ENCODE assay signal across 8 mouse cellular contexts in genomic region chr3:30601610-30602064, GRCm38 (mm10). TPM values are rescaled to one million over a fixed set of nuclear protein-coding genes. Genes with fewer than 3 reads are reported as not detected.
DNase-seq lines count a peak whose midpoint lies in the region; ATAC-seq and TF ChIP-seq lines count a peak whose summit lies in the region.

No protein-coding gene starts in this region.

- TF ChIP-seq CTCF in lung, embryonic 14.5 days (IDR thresholded peaks at IDR 0.05; ENCODE audit: low read depth): no peak
- TF ChIP-seq CTCF in intestine, postnatal 0 days (IDR thresholded peaks at IDR 0.05; ENCODE audit: low read depth): no peak

- H3K27ac ChIP-seq in lung, embryonic 14.5 days (ENCODE audit: low read depth): peak overlapping the region; percentile 96
- peak overlapping the region; percentile 98 for H3K27ac ChIP-seq in embryonic facial prominence, embryonic 15.5 days (replicated peaks)
- H3K27ac ChIP-seq in intestine, postnatal 0 days (ENCODE audit: low read depth, low read length): peak overlapping the region; percentile 98
- peak overlapping the region; percentile 91 for H3K27ac ChIP-seq in neural tube, embryonic 14.5 days (ENCODE audit: low read depth, low read length)

- peak overlapping the region; percentile 85; the same call in 1 of the 2 replicates for H3K9ac ChIP-seq in lung, embryonic 14.5 days
- peak overlapping the region; percentile 77 for H3K9ac ChIP-seq in embryonic facial prominence, embryonic 15.5 days
- H3K9ac ChIP-seq in intestine, postnatal 0 days (ENCODE audit: low read depth, low read length): peak overlapping the region; percentile 87
- H3K9ac ChIP-seq in neural tube, embryonic 14.5 days (replicated peaks; ENCODE audit: low read depth, low read length): peak overlapping the region; percentile 74

- peaks cover 21% of the 10 kb centered on the region for H3K36me3 ChIP-seq in lung, embryonic 14.5 days (ENCODE audit: insufficient read depth)
- H3K36me3 ChIP-seq in embryonic facial prominence, embryonic 15.5 days: peaks cover 14% of the 10 kb centered on the region; the same call in 1 of the 2 replicates
- H3K36me3 ChIP-seq in intestine, postnatal 0 days (ENCODE audit: control insufficient read depth, insufficient read depth): peaks cover 9% of the 10 kb centered on the region
- no peaks in the 10 kb centered on the region for H3K36me3 ChIP-seq in neural tube, embryonic 14.5 days (ENCODE audit: control insufficient read depth, insufficient read depth, low read length)

- peak overlapping the region; percentile 90 for H3K4me2 ChIP-seq in lung, embryonic 14.5 days
- peak overlapping the region; percentile 62 for H3K4me2 ChIP-seq in embryonic facial prominence, embryonic 15.5 days (replicated peaks)
- peak overlapping the region; percentile 82 for H3K4me2 ChIP-seq in intestine, postnatal 0 days (replicated peaks; ENCODE audit: low read depth)
- H3K4me2 ChIP-seq in neural tube, embryonic 14.5 days (ENCODE audit: low read depth, low read length): peak overlapping the region; percentile 73

- peaks cover 5% of the 10 kb centered on the region for H3K4me1 ChIP-seq in lung, embryonic 14.5 days (ENCODE audit: insufficient read depth)
- H3K4me1 ChIP-seq in embryonic facial prominence, embryonic 15.5 days: peaks cover 10% of the 10 kb centered on the region
- H3K4me1 ChIP-seq in intestine, postnatal 0 days (replicated peaks; ENCODE audit: control insufficient read depth, insufficient read depth, low read length): no peaks in the 10 kb centered on the region
- peaks cover 14% of the 10 kb centered on the region for H3K4me1 ChIP-seq in neural tube, embryonic 14.5 days (ENCODE audit: control insufficient read depth, insufficient read depth, low read length)

- peak overlapping the region; percentile 91 for H3K4me3 ChIP-seq in lung, embryonic 14.5 days (ENCODE audit: low read depth, low read length)
- peak overlapping the region; percentile 68 for H3K4me3 ChIP-seq in embryonic facial prominence, embryonic 15.5 days (replicated peaks)
- H3K4me3 ChIP-seq in intestine, postnatal 0 days (ENCODE audit: low read depth, low read length): peak overlapping the region; percentile 83
- H3K4me3 ChIP-seq in neural tube, embryonic 14.5 days (ENCODE audit: low read depth, low read length): peak overlapping the region; percentile 88

- no peaks in the 10 kb centered on the region for H3K9me3 ChIP-seq in lung, embryonic 14.5 days (ENCODE audit: low read depth, low read length)
- no peaks in the 10 kb centered on the region for H3K9me3 ChIP-seq in embryonic facial prominence, embryonic 15.5 days (replicated peaks)
- no peaks in the 10 kb centered on the region for H3K9me3 ChIP-seq in intestine, postnatal 0 days (ENCODE audit: control insufficient read depth)
- H3K9me3 ChIP-seq in neural tube, embryonic 14.5 days (ENCODE audit: control insufficient read depth, low read length): no peaks in the 10 kb centered on the region

- DNase-seq in lung, embryonic 14.5 days: no peak
- no peak for DNase-seq in lung, postnatal 36 days
- no peak for DNase-seq in frontal cortex, adult 2 months (ENCODE audit: extremely low spot score in 1 of 2, low spot score in 1 of 2)
- DNase-seq in frontal cortex, postnatal 14 days (ENCODE audit: low spot score in 2 of 2): no peak
- no peak for DNase-seq in spleen, adult 12 weeks (ENCODE audit: low spot score)

- H3K27me3 ChIP-seq in lung, embryonic 14.5 days (ENCODE audit: insufficient read depth, low read length): no peaks in the 10 kb centered on the region
- H3K27me3 ChIP-seq in embryonic facial prominence, embryonic 15.5 days: peaks cover 7% of the 10 kb centered on the region; the same call in 1 of the 2 replicates
- H3K27me3 ChIP-seq in intestine, postnatal 0 days (replicated peaks; ENCODE audit: control insufficient read depth, insufficient read depth, low read length): no peaks in the 10 kb centered on the region
- H3K27me3 ChIP-seq in neural tube, embryonic 14.5 days (ENCODE audit: control insufficient read depth, insufficient read depth, low read length): no peaks in the 10 kb centered on the region

- ATAC-seq in lung, embryonic 14.5 days (ENCODE audit: insufficient read depth): no peak; the same call in 1 of the 2 replicates
- ATAC-seq in embryonic facial prominence, embryonic 15.5 days (ENCODE audit: insufficient number of reproducible peaks, low FRiP score, low TSS enrichment, low read depth): no peak
- no peak for ATAC-seq in intestine, postnatal 0 days
- no peak for ATAC-seq in neural tube, embryonic 14.5 days (ENCODE audit: low read depth)

- whole genome bisulfite sequencing in lung, embryonic 14.5 days: under 1% methylated on average over 13 of the region's 13 CpGs
- WGBS in embryonic facial prominence, embryonic 15.5 days: under 1% methylated on average over 13 of the region's 13 CpGs
- WGBS in intestine, postnatal 0 days: under 1% methylated on average over 13 of the region's 13 CpGs
- WGBS in neural tube, embryonic 14.5 days: under 1% methylated on average over 13 of the region's 13 CpGs

RNA-seq across cellular contexts. Expression of gene Mynn, which starts 0.2 kb away (rescaled TPM):
- 30.7 and 35.9 TPM in 2 replicates for polyA plus RNA-seq in lung, embryonic 14.5 days (2014; fragmentation: Nextera tagmentation; extraction: Ambion mirVana)
- polyA plus RNA-seq in embryonic facial prominence, embryonic 15.5 days (2015; fragmentation: Nextera tagmentation; extraction: Ambion mirVana): 27.7 and 29.0 TPM in 2 replicates
- 10.3 and 11.4 TPM in 2 replicates for polyA plus RNA-seq in intestine, postnatal 0 days (2015; fragmentation: Nextera tagmentation; extraction: Ambion mirVana)
- polyA plus RNA-seq in neural tube, embryonic 14.5 days (2014; fragmentation: Nextera tagmentation; extraction: Ambion mirVana): 32.0 and 40.7 TPM in 2 replicates
- polyA plus RNA-seq in frontal cortex, adult 2 months (2012; rRNA removed): 11.6 and 14.7 TPM in 2 replicates

RNA-seq across cellular contexts. Expression of gene Actrt3, which starts 1.9 kb away (rescaled TPM):
- not detected in 2 replicates for polyA plus RNA-seq in lung, embryonic 14.5 days (2014; fragmentation: Nextera tagmentation; extraction: Ambion mirVana)
- not detected in 2 replicates for polyA plus RNA-seq in embryonic facial prominence, embryonic 15.5 days (2015; fragmentation: Nextera tagmentation; extraction: Ambion mirVana)
- polyA plus RNA-seq in intestine, postnatal 0 days (2015; fragmentation: Nextera tagmentation; extraction: Ambion mirVana): 0.12 TPM in 2 replicates
- polyA plus RNA-seq in neural tube, embryonic 14.5 days (2014; fragmentation: Nextera tagmentation; extraction: Ambion mirVana): 0.83 and 0.88 TPM in 2 replicates
- polyA plus RNA-seq in frontal cortex, adult 2 months (2012; rRNA removed): 0.62 and 0.74 TPM in 2 replicates

RNA-seq across cellular contexts. Expression of gene Lrriq4, which starts 42.7 kb away (rescaled TPM):
- polyA plus RNA-seq in lung, embryonic 14.5 days (2014; fragmentation: Nextera tagmentation; extraction: Ambion mirVana): not detected in 2 replicates
- not detected in 2 replicates for polyA plus RNA-seq in embryonic facial prominence, embryonic 15.5 days (2015; fragmentation: Nextera tagmentation; extraction: Ambion mirVana)
- not detected in 2 replicates for polyA plus RNA-seq in intestine, postnatal 0 days (2015; fragmentation: Nextera tagmentation; extraction: Ambion mirVana)
- 0.12 TPM in 1 of 2 replicates, not detected in the other for polyA plus RNA-seq in neural tube, embryonic 14.5 days (2014; fragmentation: Nextera tagmentation; extraction: Ambion mirVana)
- not detected in 2 replicates for polyA plus RNA-seq in frontal cortex, adult 2 months (2012; rRNA removed)

RNA-seq across cellular contexts. Expression of gene Lrrc34, which starts 46.0 kb away (rescaled TPM):
- 1.7 and 1.9 TPM in 2 replicates for polyA plus RNA-seq in lung, embryonic 14.5 days (2014; fragmentation: Nextera tagmentation; extraction: Ambion mirVana)
- 6.4 and 10.3 TPM in 2 replicates for polyA plus RNA-seq in embryonic facial prominence, embryonic 15.5 days (2015; fragmentation: Nextera tagmentation; extraction: Ambion mirVana)
- 0.16 and 0.18 TPM in 2 replicates for polyA plus RNA-seq in intestine, postnatal 0 days (2015; fragmentation: Nextera tagmentation; extraction: Ambion mirVana)
- 0.50 and 0.66 TPM in 2 replicates for polyA plus RNA-seq in neural tube, embryonic 14.5 days (2014; fragmentation: Nextera tagmentation; extraction: Ambion mirVana)
- 0.08 and 0.11 TPM in 2 replicates for polyA plus RNA-seq in frontal cortex, adult 2 months (2012; rRNA removed)

RNA-seq across cellular contexts. Expression of gene Mecom, which starts 53.8 kb away (rescaled TPM):
- polyA plus RNA-seq in lung, embryonic 14.5 days (2014; fragmentation: Nextera tagmentation; extraction: Ambion mirVana): 74.0 and 77.5 TPM in 2 replicates
- polyA plus RNA-seq in embryonic facial prominence, embryonic 15.5 days (2015; fragmentation: Nextera tagmentation; extraction: Ambion mirVana): 8.8 and 9.0 TPM in 2 replicates
- 7.7 and 9.4 TPM in 2 replicates for polyA plus RNA-seq in intestine, postnatal 0 days (2015; fragmentation: Nextera tagmentation; extraction: Ambion mirVana)
- 6.4 and 8.5 TPM in 2 replicates for polyA plus RNA-seq in neural tube, embryonic 14.5 days (2014; fragmentation: Nextera tagmentation; extraction: Ambion mirVana)
- 2.6 and 3.8 TPM in 2 replicates for polyA plus RNA-seq in frontal cortex, adult 2 months (2012; rRNA removed)
